Mouse (Mus musculus) frontal cortex, postnatal 10 days (tissue): ENCODE data around the gene Amy1.
"Not testable (repeated sequence)": the region's sequence is repeated elsewhere in the genome, so short reads cannot be mapped to it uniquely, and the experiment has no call there.

Experiments
- DNase-seq, 2 experiments: peaks; one replicate each; pipeline ENCODE4 v3.0.0; 2022; ENCODE audit warnings: low spot score in 2 of 2, mixed read lengths in 1 of 2

Gene Amy1

DNA sequence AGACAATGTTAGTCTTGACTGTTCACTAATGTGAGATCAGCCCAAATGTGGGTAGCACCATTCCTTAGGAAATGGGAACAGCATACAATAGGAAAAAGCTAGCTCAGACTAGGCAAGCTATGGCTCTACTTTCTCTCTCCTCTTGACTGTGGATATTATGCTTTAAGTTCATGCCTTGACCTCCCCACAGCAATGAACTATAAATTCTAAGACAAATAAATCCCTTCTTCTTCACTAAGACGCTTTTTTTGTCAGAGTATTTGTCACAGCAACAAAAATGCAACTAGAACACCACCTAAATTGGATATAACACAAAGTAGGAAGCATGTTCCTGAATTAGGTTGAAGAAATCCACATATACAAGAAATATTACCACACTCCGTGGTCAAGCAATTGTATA lies at the start of gene Amy1:
Amy1 (minus strand) TSS at position 101 of the 400 bp plus-strand sequence.
- DNase-seq = no peak

- DNase-seq = no peak
These were observed 47.8 kb upstream of the Amy1 start for GRCm38 (mm10) chr3:113654335-113654734.

DNA sequence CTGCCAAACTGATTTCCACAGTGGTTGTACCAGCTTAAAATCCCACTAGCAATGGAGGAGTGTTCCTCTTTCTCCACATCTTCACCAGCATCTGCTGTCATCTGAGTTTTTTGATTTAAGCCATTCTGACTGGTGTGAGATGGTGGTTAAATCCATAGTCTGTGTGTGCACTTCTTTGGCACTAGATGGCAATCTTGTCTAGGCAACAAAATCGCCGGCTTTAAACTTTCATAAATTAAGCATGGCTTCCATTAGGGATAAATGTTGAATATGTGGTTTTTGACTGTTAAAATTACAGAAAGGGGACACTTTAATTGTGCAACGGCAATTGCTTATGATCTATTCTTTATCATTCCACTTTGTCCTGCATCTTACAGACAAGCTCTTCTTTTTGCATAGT lies 44.9 kb upstream of the Amy1 start:
- not testable (repeated sequence) for DNase-seq

GRCm38 (mm10) chr3:113639545-113639944 lies 33.0 kb upstream of the Amy1 start:
- DNase-seq = no peak

- DNase-seq = no peak
These were observed 27.7 kb upstream of the Amy1 start for GRCm38 (mm10) chr3:113634220-113634619.

GRCm38 (mm10) chr3:113631611-113632010 lies 25.1 kb upstream of the Amy1 start:
- no peak for DNase-seq

DNA sequence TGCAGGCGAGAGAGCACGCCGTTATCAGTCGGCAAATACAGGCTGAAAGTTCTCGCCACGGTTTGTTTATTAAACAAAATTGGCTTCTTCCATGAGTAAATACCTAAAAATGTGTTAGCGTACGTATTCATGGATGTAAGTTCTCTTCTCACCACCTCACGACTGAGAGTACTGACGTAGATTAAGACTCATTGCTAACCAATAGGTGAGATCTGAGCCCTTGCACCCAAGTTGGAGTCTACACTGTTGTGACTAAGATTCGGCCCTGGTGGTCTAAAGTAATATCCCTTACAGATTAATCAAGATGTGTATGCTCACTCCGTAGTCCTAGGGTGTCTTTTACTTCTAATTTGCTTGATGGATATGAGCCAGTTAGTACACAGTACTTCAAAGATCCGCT lies 24.1 kb upstream of the Amy1 start:
- peak in 1 of 2 experiments; percentile 22 for DNase-seq

- peak; percentile 89 to 93 for DNase-seq
These were observed 23.3 kb upstream of the Amy1 start, which contains the start of gene Rnpc3 for GRCm38 (mm10) chr3:113629606-113630359. Gene Rnpc3, minus strand, starts transcription at chr3:113630149.

DNA sequence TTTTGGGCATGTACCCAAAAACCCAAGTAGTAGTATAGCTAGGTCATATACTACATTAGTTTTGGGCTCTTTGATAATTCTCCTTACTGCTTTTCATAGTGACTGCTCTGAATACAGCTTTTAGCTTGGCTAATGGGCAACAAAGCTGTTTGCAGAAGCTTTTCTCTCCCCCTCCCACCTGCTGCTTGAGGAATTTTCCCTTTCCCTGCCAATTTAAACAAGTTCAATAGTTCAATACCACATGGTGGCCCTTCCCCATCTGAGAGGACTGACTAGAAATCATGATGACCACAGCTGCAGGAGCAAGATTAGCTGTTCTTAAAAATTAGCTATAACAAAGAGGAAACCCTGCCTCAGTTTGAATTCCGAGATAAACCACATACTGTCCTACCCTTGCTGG lies 15.7 kb downstream of the Amy1 start:
- DNase-seq = no peak

DNA sequence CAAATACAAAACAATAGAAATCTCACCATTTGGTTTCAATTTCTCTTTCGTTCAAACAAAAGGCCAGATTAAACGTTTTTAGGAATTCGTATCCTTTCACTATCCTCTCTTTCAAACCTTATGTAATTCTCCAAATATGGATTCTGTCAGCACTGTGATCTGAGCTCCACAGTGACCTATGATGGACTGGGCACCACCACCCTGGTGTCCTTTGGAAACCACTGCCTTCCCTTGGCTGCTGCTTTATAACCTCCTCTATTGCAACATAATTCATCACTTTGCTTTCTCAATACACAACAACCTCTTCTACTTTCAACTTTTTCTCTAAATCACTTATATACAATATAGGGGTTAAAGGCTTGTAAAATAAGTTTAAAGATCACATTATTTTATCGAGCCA lies 31.9 kb downstream of the Amy1 start:
- DNase-seq = no peak

DNA sequence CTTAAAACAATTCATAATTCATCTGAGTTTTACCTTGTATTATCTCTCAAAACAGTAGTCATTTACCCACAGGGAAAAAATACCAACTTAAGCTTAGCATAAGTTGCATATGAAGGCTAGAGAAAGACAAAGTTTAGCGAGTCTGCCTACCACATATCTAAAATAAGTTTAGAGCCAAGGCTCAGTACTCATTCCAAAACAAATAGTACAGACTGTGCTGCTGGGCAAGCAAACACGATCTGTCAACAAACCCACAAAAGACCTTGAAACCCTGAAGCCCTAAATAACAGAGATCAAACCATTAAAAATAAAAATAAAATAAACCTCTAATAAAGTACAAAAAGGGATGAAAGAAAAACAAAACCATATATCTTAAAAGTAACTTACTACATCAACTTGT lies 32.4 kb downstream of the Amy1 start:
- no peak for DNase-seq

DNA sequence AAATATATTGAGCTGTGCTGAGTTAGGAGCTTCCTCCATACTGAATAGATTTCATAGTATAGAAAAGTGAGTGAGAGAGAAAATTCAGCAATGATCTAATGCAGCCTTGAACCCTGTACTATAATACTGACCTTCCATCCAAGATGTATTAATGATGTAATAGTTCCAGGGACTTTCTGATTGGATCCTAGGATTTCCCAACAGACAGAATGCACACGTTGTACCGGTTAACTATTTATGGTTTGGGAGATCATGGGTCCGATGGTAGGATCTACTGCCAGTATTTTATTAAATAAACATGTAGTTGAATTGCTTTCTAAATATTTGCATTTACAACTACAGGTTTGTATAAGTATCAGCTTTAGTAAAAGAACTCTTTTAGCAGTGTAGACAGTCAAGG lies 34.3 kb downstream of the Amy1 start:
- no peak for DNase-seq

- no peak for DNase-seq
These were observed 66.8 kb downstream of the Amy1 start for GRCm38 (mm10) chr3:113539692-113540091.

- not testable (repeated sequence) for DNase-seq
These were observed 74.2 kb downstream of the Amy1 start, which contains the start of gene Amy2a1 for GRCm38 (mm10) chr3:113532328-113532727. Gene Amy2a1, minus strand, starts transcription at chr3:113532428.
